Mouse (Mus musculus) erythroblast, embryonic 14.5 days (primary cell): ENCODE results near the gene Dnm1.

Source experiments
- GATA1 ChIP-seq: IDR thresholded peaks from 2 replicates; pipeline ENCODE4 v1.6.1; 2012; ENCODE audit warnings: low read length, inconsistent platforms, mixed read lengths
- TAL1 ChIP-seq: IDR thresholded peaks from 3 replicates; pipeline ENCODE4 v1.6.1; 2012; ENCODE audit warnings: low read length, inconsistent platforms, mixed read lengths

DNA sequence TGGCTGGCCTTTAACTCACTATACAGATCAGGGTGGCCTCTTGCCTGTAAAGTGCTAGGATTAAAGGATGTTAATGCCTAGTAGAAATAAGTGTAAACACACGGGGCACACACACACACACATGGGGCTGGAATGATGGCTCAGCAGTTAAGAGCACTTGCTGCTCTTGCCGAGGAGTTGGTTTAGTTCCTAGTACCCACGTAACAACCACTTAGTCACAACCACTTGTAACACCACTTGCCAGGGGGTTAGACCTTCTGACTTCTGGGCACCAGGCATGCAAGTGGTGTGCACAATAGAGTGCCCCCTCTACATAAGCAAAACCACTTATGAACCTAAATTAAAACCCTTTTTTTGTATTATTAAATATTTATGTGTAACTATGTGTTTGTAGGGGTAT lies 69.2 kb downstream of the Dnm1 start:
- TF ChIP-seq GATA1 (no peak), TAL1 (no peak)
